Mouse (Mus musculus): ENCODE results near the gene Tlx2. TPM values are rescaled to one million over a fixed set of nuclear protein-coding genes. Genes with fewer than 3 reads are reported as not detected.

Gene Tlx2
- polyA plus RNA-seq, 1 experiment: not detected

GRCm38 (mm10) chr6:83083497-83083896, 13.4 kb upstream of the Tlx2 start:
- Histone ChIP-seq H3K4me3 (ENCODE audit: insufficient read depth, low read depth, low read length) (no peak overlapping the region), H3K27ac (ENCODE audit: insufficient read depth, low read depth, low read length) (no peak overlapping the region), H3K4me1 (ENCODE audit: control insufficient read depth, insufficient read depth, low read length) (peaks cover 21% of the 10 kb centered on the region)
- TF ChIP-seq CTCF (IDR thresholded peaks at IDR 0.05; ENCODE audit: insufficient read depth, low read depth, low read length) (no peak), POLR2A (IDR thresholded peaks at IDR 0.05; ENCODE audit: insufficient read depth, low read depth, low read length) (no peak)
- WGBS: 21% methylated on average over 5 of the region's 5 CpGs

- Histone ChIP-seq H3K4me1 (ENCODE audit: control insufficient read depth, insufficient read depth, low read length) (peaks cover 12% of the 10 kb centered on the region), H3K4me3 (ENCODE audit: insufficient read depth, low read depth, low read length) (no peak overlapping the region), H3K27ac (ENCODE audit: insufficient read depth, low read depth, low read length) (no peak overlapping the region)
- no peak for TF ChIP-seq POLR2A (IDR thresholded peaks at IDR 0.05; ENCODE audit: insufficient read depth, low read depth, low read length)
- no peak for TF ChIP-seq CTCF (IDR thresholded peaks at IDR 0.05; ENCODE audit: insufficient read depth, low read depth, low read length)
- WGBS: 89% methylated on average over 5 of the region's 5 CpGs
These were observed 10.1 kb upstream of the Tlx2 start for GRCm38 (mm10) chr6:83080210-83080609.

- TF ChIP-seq CTCF (IDR thresholded peaks at IDR 0.05; ENCODE audit: insufficient read depth, low read depth, low read length) (peak; percentile 53; the same call in 1 of the 2 replicates), POLR2A (IDR thresholded peaks at IDR 0.05; ENCODE audit: insufficient read depth, low read depth, low read length) (peak; percentile 49; the same call in 1 of the 2 replicates)
- Histone ChIP-seq H3K4me3 (ENCODE audit: insufficient read depth, low read depth, low read length) (peak overlapping the region; percentile 71), H3K4me1 (ENCODE audit: control insufficient read depth, insufficient read depth, low read length) (peaks cover 12% of the 10 kb centered on the region), H3K27ac (ENCODE audit: insufficient read depth, low read depth, low read length) (peak overlapping the region; percentile 98)
- WGBS: 1% methylated on average over 46 of the region's 46 CpGs
These were observed 8.3 kb upstream of the Tlx2 start for GRCm38 (mm10) chr6:83078324-83078858.

GRCm38 (mm10) chr6:83077630-83078323, 7.7 kb upstream of the Tlx2 start, which contains the start of gene Pcgf1:
Pcgf1 (plus strand) TSS chr6:83077869.
- Histone ChIP-seq H3K4me3 (ENCODE audit: insufficient read depth, low read depth, low read length) (peak within 1 kb of the TSS; percentile 71), H3K27ac (ENCODE audit: insufficient read depth, low read depth, low read length) (peak within 1 kb of the TSS; percentile 98), H3K4me1 (ENCODE audit: control insufficient read depth, insufficient read depth, low read length) (peaks cover 12% of the 10 kb centered on the region)
- TF ChIP-seq CTCF (IDR thresholded peaks at IDR 0.05; ENCODE audit: insufficient read depth, low read depth, low read length): no peak
- TF ChIP-seq POLR2A (IDR thresholded peaks at IDR 0.05; ENCODE audit: insufficient read depth, low read depth, low read length): no peak; the same call in 1 of the 2 replicates
- WGBS: under 1% methylated on average over 54 of the region's 54 CpGs

GRCm38 (mm10) chr6:83074979-83075378, 4.9 kb upstream of the Tlx2 start:
- Histone ChIP-seq H3K27ac (ENCODE audit: insufficient read depth, low read depth, low read length) (no peak overlapping the region), H3K4me1 (ENCODE audit: control insufficient read depth, insufficient read depth, low read length) (peaks cover 14% of the 10 kb centered on the region), H3K4me3 (ENCODE audit: insufficient read depth, low read depth, low read length) (no peak overlapping the region)
- TF ChIP-seq CTCF (IDR thresholded peaks at IDR 0.05; ENCODE audit: insufficient read depth, low read depth, low read length) (no peak), POLR2A (IDR thresholded peaks at IDR 0.05; ENCODE audit: insufficient read depth, low read depth, low read length) (no peak)
- 10% methylated on average over 2 of the region's 2 CpGs for WGBS

- Histone ChIP-seq H3K4me3 (ENCODE audit: insufficient read depth, low read depth, low read length) (no peak overlapping the region), H3K4me1 (ENCODE audit: control insufficient read depth, insufficient read depth, low read length) (peaks cover 8% of the 10 kb centered on the region), H3K27ac (ENCODE audit: insufficient read depth, low read depth, low read length) (no peak overlapping the region)
- no peak for TF ChIP-seq CTCF (IDR thresholded peaks at IDR 0.05; ENCODE audit: insufficient read depth, low read depth, low read length)
- no peak for TF ChIP-seq POLR2A (IDR thresholded peaks at IDR 0.05; ENCODE audit: insufficient read depth, low read depth, low read length)
- under 1% methylated on average over 24 of the region's 24 CpGs for WGBS
These were observed 1.1 kb upstream of the Tlx2 start for GRCm38 (mm10) chr6:83071220-83071619.

- H3K4me3 ChIP-seq (ENCODE audit: insufficient read depth, low read depth, low read length): no peak overlapping the region
- TF ChIP-seq CTCF (IDR thresholded peaks at IDR 0.05; ENCODE audit: insufficient read depth, low read depth, low read length) (no peak), POLR2A (IDR thresholded peaks at IDR 0.05; ENCODE audit: insufficient read depth, low read depth, low read length) (no peak)
- 1% methylated on average over 57 of the region's 58 CpGs for WGBS
- no peak overlapping the region for H3K27ac ChIP-seq (ENCODE audit: insufficient read depth, low read depth, low read length)
- peaks cover 8% of the 10 kb centered on the region for H3K4me1 ChIP-seq (ENCODE audit: control insufficient read depth, insufficient read depth, low read length)
These were observed 472 bp upstream of the Tlx2 start for GRCm38 (mm10) chr6:83070311-83071219.

- no peak overlapping the region for H3K4me3 ChIP-seq (ENCODE audit: insufficient read depth, low read depth, low read length)
- no peak for TF ChIP-seq CTCF (IDR thresholded peaks at IDR 0.05; ENCODE audit: insufficient read depth, low read depth, low read length)
- no peak for TF ChIP-seq POLR2A (IDR thresholded peaks at IDR 0.05; ENCODE audit: insufficient read depth, low read depth, low read length)
- 2% methylated on average over 69 of the region's 69 CpGs for WGBS
- no peak overlapping the region for H3K27ac ChIP-seq (ENCODE audit: insufficient read depth, low read depth, low read length)
- H3K4me1 ChIP-seq (ENCODE audit: control insufficient read depth, insufficient read depth, low read length): peaks cover 8% of the 10 kb centered on the region
These were observed 426 bp downstream of the Tlx2 start for GRCm38 (mm10) chr6:83069488-83070246.
